Mouse (Mus musculus) kidney, adult 2 months (tissue): ENCODE data around the gene Tmem269.

Experiments
- CTCF ChIP-seq: fragments of 200-500 bp; conservative IDR thresholded peaks from 2 replicates; pipeline ENCODE4 v1.5.1; 2011; ENCODE audit warnings: low read depth, mild to moderate bottlenecking, control low read depth, low read length, moderate library complexity, mixed read lengths; ENCODE audit not compliant: insufficient read depth, insufficient read length
- POLR2A ChIP-seq: fragments of 200-500 bp; IDR thresholded peaks from one replicate; pipeline ENCODE4 v1.6.1; 2011; ENCODE audit warnings: low read depth, low read length, control low read depth

GRCm38 (mm10) chr4:119218169-119218568 lies at the start of gene Tmem269:
- TF ChIP-seq CTCF: no peak
- no peak for TF ChIP-seq POLR2A
